Mouse (Mus musculus) embryonic fibroblast, embryonic 13.5 days (primary cell): ENCODE results near the gene Kcnk15. TPM values are rescaled to one million over a fixed set of nuclear protein-coding genes. Genes with fewer than 3 reads are reported as not detected.

Experiments used
- H3K27ac ChIP-seq: 2 replicates; pipeline ENCODE4 v1.5.1; 2012; ENCODE audit warnings: low read length, control low read depth, inconsistent platforms; ENCODE audit not compliant: insufficient read depth
- H3K4me1 ChIP-seq: 2 replicates; pipeline ENCODE4 v1.6.1; 2011; ENCODE audit warnings: low read length; ENCODE audit not compliant: control insufficient read depth, insufficient read depth
- H3K4me3 ChIP-seq: 2 replicates; pipeline ENCODE4 v1.5.1; 2011; ENCODE audit warnings: mild to moderate bottlenecking, control low read depth, low read length; ENCODE audit not compliant: insufficient read depth
- CTCF ChIP-seq: IDR thresholded peaks from 2 replicates; pipeline ENCODE4 v1.5.1; 2011; ENCODE audit warnings: mild to moderate bottlenecking, control low read depth, low read length, moderate library complexity, borderline replicate concordance; ENCODE audit not compliant: insufficient read depth
- POLR2A ChIP-seq: IDR thresholded peaks from 2 replicates; pipeline ENCODE4 v1.6.1; 2011; ENCODE audit warnings: low read depth, mild to moderate bottlenecking, control low read depth, low read length, moderate library complexity
- polyA plus RNA-seq: library from polyadenylated mRNA; stranded (reverse); fragments of >200 nt; gene quantifications from 2 replicates; pipeline ENCODE4 v1.2.4, GENCODE M21; 2011; ENCODE audit warnings: low read depth; ENCODE audit not compliant: missing spikeins, insufficient read length

Kcnk15 gene
- polyA plus RNA-seq, 1 experiment: 0.26 TPM

DNA sequence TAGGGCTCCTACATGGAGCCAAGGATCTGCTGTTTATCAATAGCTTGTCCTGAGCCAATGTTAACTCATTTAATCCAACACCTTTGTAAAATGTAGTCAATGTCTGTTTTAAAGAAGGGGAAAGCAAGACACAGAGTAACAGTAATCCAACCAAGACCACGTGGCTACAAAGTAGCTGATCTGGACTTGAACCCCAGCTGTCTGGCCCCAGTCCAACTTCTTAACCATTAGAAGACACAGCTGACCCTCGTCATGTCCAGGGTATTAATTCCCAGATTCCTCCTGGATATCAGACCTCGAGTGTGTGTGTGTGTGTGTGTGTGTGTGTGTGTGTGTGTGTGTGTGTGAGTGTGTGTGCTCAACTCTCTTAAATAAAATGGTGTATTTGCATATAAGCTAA lies 18.5 kb downstream of the Kcnk15 start:
- Histone ChIP-seq H3K27ac (no peak overlapping the region), H3K4me1 (no peaks in the 10 kb centered on the region), H3K4me3 (no peak overlapping the region)
- TF ChIP-seq POLR2A (no peak), CTCF (no peak)

DNA sequence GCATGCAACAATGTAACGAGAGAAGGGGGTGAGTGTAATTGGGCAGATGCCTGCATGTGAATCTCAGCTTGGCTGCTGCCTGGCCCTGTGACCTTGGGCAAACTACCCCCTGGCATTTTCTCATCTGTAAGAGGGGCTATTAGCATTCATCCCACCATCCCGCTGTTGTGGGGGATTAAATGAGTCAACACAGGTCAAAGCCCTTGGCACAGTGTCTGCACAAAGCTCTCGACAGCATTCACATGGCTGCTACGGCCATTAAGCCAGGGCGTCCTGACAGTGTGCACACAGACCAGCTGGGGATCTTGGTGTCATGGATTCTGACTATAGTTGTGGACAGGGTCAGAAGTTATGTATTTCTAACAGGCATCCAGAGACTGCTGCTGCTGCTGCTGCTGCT lies 21.4 kb downstream of the Kcnk15 start:
- Histone ChIP-seq H3K4me3 (no peak overlapping the region), H3K4me1 (no peaks in the 10 kb centered on the region), H3K27ac (no peak overlapping the region)
- TF ChIP-seq CTCF (no peak), POLR2A (no peak)

GRCm38 (mm10) chr2:163875484-163875883 lies 22.0 kb downstream of the Kcnk15 start:
- H3K27ac ChIP-seq: no peak overlapping the region
- no peak for TF ChIP-seq CTCF
- no peak for TF ChIP-seq POLR2A
- no peaks in the 10 kb centered on the region for H3K4me1 ChIP-seq
- H3K4me3 ChIP-seq: no peak overlapping the region

- TF ChIP-seq CTCF (no peak), POLR2A (no peak)
- Histone ChIP-seq H3K4me1 (no peaks in the 10 kb centered on the region), H3K4me3 (no peak overlapping the region), H3K27ac (no peak overlapping the region)
Measured at GRCm38 (mm10) chr2:163876830-163877498, 23.5 kb downstream of the Kcnk15 start.

GRCm38 (mm10) chr2:163880891-163881290 lies 27.4 kb downstream of the Kcnk15 start:
- H3K27ac ChIP-seq: no peak overlapping the region
- TF ChIP-seq POLR2A: no peak
- TF ChIP-seq CTCF: no peak
- no peaks in the 10 kb centered on the region for H3K4me1 ChIP-seq
- H3K4me3 ChIP-seq: no peak overlapping the region

DNA sequence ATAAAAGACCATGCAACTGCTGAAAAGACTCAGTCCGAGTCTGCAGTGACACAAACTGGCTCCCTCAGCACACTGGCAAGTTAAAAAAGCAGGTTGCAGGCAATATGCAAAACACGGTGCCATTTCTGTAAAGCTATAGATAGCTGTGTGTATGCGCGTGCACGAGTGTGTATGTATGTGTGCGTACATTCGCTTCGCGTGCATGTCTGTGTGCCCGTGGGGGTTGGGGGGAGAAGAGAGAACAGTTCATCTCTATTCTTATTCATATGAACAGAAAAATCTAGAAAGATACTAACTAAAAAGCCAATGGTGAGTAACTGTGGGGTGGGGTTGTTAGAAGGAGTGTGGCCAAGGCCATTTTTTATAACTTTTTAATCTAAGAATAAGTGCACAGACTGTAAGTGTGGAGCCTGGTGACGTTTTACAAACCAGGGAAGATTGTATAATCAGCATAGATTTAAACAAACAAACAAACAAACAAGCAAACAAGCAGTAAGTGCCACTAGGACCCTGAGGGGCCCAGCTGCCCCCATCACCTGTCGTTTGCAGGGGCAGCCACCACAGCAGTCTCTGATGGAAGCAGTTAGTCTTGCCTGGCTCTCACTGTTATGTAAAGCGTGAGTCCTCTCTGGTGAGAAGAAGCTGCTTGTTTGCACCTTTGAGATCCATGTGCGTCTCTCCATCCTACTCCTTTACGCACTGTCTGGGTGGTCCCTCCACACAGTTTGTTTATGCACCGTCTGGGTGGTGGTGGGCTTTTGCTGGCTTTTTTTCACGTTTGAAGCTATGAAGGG lies 29.6 kb downstream of the Kcnk15 start:
- no peak for TF ChIP-seq CTCF

GRCm38 (mm10) chr2:163889411-163889810 lies 36.0 kb downstream of the Kcnk15 start:
- no peaks in the 10 kb centered on the region for H3K4me1 ChIP-seq
- TF ChIP-seq CTCF (no peak), POLR2A (no peak)
- H3K4me3 ChIP-seq: no peak overlapping the region
- no peak overlapping the region for H3K27ac ChIP-seq

More for the DNA sequence above, 29.6 kb downstream of the Kcnk15 start:
- Histone ChIP-seq H3K4me1 (no peaks in the 10 kb centered on the region), H3K4me3 (no peak overlapping the region), H3K27ac (no peak overlapping the region)

DNA sequence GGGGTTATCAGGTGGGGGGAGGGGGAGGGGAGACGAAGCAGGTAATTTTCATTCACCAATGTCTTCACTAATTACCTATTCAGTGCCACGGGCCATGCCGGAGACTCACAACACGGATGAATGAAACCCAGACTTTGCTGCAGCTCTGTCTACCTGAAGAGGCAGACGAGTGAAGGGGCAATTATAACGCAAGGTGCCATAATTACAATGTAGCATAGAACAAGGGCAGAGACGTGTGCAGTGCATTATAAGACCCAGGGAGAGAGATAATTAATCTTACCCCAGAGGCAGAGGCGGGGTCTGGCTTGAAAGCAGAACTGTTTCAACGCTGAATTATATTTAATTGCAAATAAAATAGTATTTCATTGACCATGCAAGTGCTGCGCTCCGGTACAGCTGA lies 37.1 kb downstream of the Kcnk15 start:
- Histone ChIP-seq H3K27ac (no peak overlapping the region), H3K4me1 (no peaks in the 10 kb centered on the region), H3K4me3 (no peak overlapping the region)
- TF ChIP-seq POLR2A (no peak), CTCF (no peak)

DNA sequence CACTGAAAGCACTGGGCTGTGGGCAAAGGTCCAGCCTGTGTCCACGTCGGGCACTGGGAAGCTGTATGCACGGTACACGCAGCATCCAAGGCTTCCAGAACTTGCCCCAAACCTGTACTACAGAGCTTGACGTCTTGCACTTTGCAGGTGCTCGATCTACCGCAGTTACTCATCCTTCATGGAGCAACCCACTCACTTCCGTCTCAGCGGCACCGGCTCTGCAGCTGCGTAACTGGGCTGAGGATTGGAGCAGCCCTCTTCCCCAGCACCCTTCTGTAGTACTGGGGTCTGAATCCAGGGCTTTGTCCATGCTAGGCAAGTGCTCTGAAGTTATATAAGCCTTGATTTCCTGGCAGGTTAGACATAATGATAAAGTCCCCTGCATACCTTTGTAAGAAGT lies 37.8 kb downstream of the Kcnk15 start:
- Histone ChIP-seq H3K4me1 (no peaks in the 10 kb centered on the region), H3K4me3 (no peak overlapping the region), H3K27ac (no peak overlapping the region)
- TF ChIP-seq POLR2A (no peak), CTCF (no peak)

DNA sequence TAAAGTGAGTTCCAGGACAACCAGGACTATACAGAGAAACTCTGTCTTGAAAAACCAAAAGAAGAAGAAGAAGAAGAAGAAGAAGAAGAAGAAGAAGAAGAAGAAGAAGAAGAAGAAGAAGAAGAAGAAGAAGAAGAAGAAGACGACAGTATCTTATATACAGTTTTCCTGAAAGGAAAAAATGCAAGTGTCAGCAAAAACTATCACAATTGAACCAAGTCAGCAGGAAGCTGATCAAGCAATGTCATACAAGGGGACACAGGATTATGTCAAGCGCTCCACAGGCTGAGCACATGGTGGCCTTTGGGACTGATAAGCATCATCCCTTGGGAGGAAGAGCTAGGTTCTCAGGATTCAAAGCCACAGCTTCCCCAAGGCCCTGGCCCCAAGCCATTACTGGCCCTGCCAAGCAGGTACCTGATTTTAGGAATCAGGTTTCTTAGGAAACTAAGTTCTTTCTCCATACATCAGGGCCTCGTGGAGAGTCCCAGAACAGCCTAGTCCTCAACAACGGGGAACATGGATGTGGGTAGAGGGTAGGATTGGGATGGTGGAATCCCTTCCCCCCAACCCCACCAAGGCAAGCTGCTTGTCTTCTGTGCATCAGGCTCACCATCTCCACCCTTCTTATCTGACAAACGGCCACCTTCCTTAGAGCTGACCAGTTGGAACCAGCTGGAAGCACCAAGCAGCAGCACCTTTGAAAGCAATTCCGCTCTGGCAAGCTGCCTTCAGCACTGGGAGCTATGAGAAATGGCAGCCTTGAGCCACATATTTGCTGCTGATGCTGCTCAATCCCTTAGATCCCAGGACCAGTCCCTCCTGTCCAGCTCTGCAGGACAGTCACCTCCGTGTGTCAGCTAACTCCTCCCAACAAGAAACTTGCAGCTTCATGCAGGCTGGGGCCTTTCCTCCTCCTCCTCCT lies 40.3 kb downstream of the Kcnk15 start:
- Histone ChIP-seq H3K4me3 (no peak overlapping the region), H3K4me1 (no peaks in the 10 kb centered on the region), H3K27ac (no peak overlapping the region)
- no peak for TF ChIP-seq CTCF
- no peak for TF ChIP-seq POLR2A
